ENCODE assay signal across 8 mouse cellular contexts in the genomic region with DNA sequence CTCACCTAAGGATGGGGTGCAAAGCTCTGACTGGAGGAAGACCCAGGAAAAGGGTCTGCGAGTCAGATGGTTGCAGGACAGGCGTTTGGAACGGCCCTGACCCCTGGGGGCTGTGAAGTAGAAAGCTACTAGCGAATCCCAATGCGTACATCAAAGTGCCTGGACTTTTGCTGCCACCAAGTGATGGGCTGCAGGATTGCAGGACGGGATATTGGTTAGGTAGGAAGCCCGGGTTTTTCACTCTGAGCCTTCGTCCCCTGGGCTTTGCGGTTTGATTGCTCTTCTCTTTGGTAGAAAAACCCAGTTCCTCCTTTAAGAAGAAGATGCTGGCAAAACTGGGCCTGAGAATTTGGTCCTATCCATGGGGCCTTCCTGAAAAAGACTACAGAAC. TPM values are rescaled to one million over a fixed set of nuclear protein-coding genes. Genes with fewer than 3 reads are reported as not detected.
DNase-seq lines count a peak whose midpoint lies in the region; ATAC-seq and TF ChIP-seq lines count a peak whose summit lies in the region.

No protein-coding gene starts in this region.

- no peaks in the 10 kb centered on the region for H3K27me3 ChIP-seq in hindbrain, embryonic 10.5 days (ENCODE audit: insufficient read depth, poor library complexity, severe bottlenecking)
- H3K27me3 ChIP-seq in lung, embryonic 15.5 days = no peaks in the 10 kb centered on the region

- no peak for TF ChIP-seq POLR2A in olfactory bulb, adult 2 months (IDR thresholded peaks at IDR 0.05; ENCODE audit: insufficient read depth, low read depth, low read length)

- TF ChIP-seq CTCF in olfactory bulb, adult 2 months (IDR thresholded peaks at IDR 0.05; ENCODE audit: insufficient read depth, low read depth, low read length) = peak; percentile 89

- peak overlapping the region; percentile 98 for H3K4me2 ChIP-seq in lung, embryonic 15.5 days

- under 1% methylated on average over 9 of the region's 9 CpGs for WGBS in hindbrain, embryonic 10.5 days
- under 1% methylated on average over 9 of the region's 9 CpGs for WGBS in lung, embryonic 15.5 days
- 0% methylated on average over 9 of the region's 9 CpGs for WGBS in olfactory bulb, adult 2 months

- ATAC-seq in frontal cortex, adult (ENCODE audit: low TSS enrichment) = peak; percentile 48; the same call in 1 of the 2 replicates
- ATAC-seq in lung, embryonic 15.5 days (ENCODE audit: borderline replicate concordance, extremely low read depth, low FRiP score, low TSS enrichment) = peak; percentile 62

- H3K36me3 ChIP-seq in hindbrain, embryonic 10.5 days = peaks cover 17% of the 10 kb centered on the region
- H3K36me3 ChIP-seq in lung, embryonic 15.5 days = peaks cover 2% of the 10 kb centered on the region; the same call in 1 of the 2 replicates

- no peaks in the 10 kb centered on the region for H3K9me3 ChIP-seq in hindbrain, embryonic 10.5 days
- no peaks in the 10 kb centered on the region for H3K9me3 ChIP-seq in lung, embryonic 15.5 days

- H3K4me3 ChIP-seq in hindbrain, embryonic 10.5 days = peak overlapping the region; percentile 73
- peak overlapping the region; percentile 67 for H3K4me3 ChIP-seq in lung, embryonic 15.5 days
- peak overlapping the region; percentile 63 for H3K4me3 ChIP-seq in olfactory bulb, adult 2 months (ENCODE audit: insufficient read depth, low read depth, low read length)

- peak; percentile 95 for DNase-seq in Muller cell, postnatal 12 days (ENCODE audit: inconsistent ontology term)
- DNase-seq in cerebellum, adult 9-10 months = peak; percentile 97
- peak; percentile 96 for DNase-seq in hindbrain, embryonic 10.5 days (ENCODE audit: low spot score)
- DNase-seq in layer of hippocampus, adult 9-10 months (ENCODE audit: low spot score) = peak; percentile 98
- DNase-seq in thymus, adult 18-20 months = peak; percentile 78 to 87

- H3K27ac ChIP-seq in hindbrain, embryonic 10.5 days = peak overlapping the region; percentile 98
- peak overlapping the region; percentile 99 for H3K27ac ChIP-seq in lung, embryonic 15.5 days
- H3K27ac ChIP-seq in olfactory bulb, adult 2 months (ENCODE audit: insufficient read depth, low read depth, low read length) = peak overlapping the region; percentile 92

- peak overlapping the region; percentile 80 for H3K9ac ChIP-seq in lung, embryonic 15.5 days

- H3K4me1 ChIP-seq in hindbrain, embryonic 10.5 days (replicated peaks) = peaks cover 51% of the 10 kb centered on the region
- peaks cover 33% of the 10 kb centered on the region for H3K4me1 ChIP-seq in lung, embryonic 15.5 days
- peaks cover 42% of the 10 kb centered on the region for H3K4me1 ChIP-seq in olfactory bulb, adult 2 months (ENCODE audit: control insufficient read depth, insufficient read depth, low read length)

RNA-seq across cellular contexts. Expression of a gene that starts 0.3 kb away (rescaled TPM):
- polyA plus RNA-seq in hindbrain, embryonic 10.5 days (2016; fragmentation: Nextera tagmentation; extraction: Ambion mirVana) = 115 and 118 TPM in 2 replicates
- polyA plus RNA-seq in lung, embryonic 15.5 days (2015; fragmentation: Nextera tagmentation; extraction: Ambion mirVana) = 83.4 and 83.5 TPM in 2 replicates
- not detected in 2 replicates for polyA plus RNA-seq in olfactory bulb, adult 2 months (2012; ENCODE audit: insufficient read depth, insufficient read length, low replicate concordance, missing spikeins)

RNA-seq across cellular contexts. Expression of a gene that starts 26.9 kb away (rescaled TPM):
- 9.3 and 10.1 TPM in 2 replicates for polyA plus RNA-seq in hindbrain, embryonic 10.5 days (2016; fragmentation: Nextera tagmentation; extraction: Ambion mirVana)
- polyA plus RNA-seq in lung, embryonic 15.5 days (2015; fragmentation: Nextera tagmentation; extraction: Ambion mirVana) = 16.1 and 16.9 TPM in 2 replicates
- not detected in 2 replicates for polyA plus RNA-seq in olfactory bulb, adult 2 months (2012; ENCODE audit: insufficient read depth, insufficient read length, low replicate concordance, missing spikeins)

Comparison
In these comparisons a context has a peak if more than half of its experiments do, and no peak if none do; other contexts are left out.
1. Peak in every context shown above with its lines: DNase-seq, ATAC-seq, H3K4me3 ChIP-seq and H3K27ac ChIP-seq.
2. RNA of a gene that starts 0.3 kb away (polyA plus RNA-seq): 115 to 118 TPM in hindbrain, embryonic 10.5 days and 83.4 to 83.5 TPM in lung, embryonic 15.5 days; not detected in olfactory bulb, adult 2 months; every median in the first group is over 10 times any median in the second.